Mouse (Mus musculus) right cerebral cortex, adult 18-20 months (tissue): ENCODE data around the gene Sorcs1.
A peak's percentile ranks its signal among the peaks of the same experiment; 100 is the strongest.

ENCODE experiments used
- DNase-seq: peaks from one replicate; pipeline ENCODE4 v3.0.0; 2022; ENCODE audit warnings: mixed read lengths

Gene Sorcs1

GRCm38 (mm10) chr19:50677903-50678896 lies at the start of gene Sorcs1:
TSS of gene Sorcs1 (minus strand) at chr19:50678646.
- DNase-seq: peak; percentile 77

DNA sequence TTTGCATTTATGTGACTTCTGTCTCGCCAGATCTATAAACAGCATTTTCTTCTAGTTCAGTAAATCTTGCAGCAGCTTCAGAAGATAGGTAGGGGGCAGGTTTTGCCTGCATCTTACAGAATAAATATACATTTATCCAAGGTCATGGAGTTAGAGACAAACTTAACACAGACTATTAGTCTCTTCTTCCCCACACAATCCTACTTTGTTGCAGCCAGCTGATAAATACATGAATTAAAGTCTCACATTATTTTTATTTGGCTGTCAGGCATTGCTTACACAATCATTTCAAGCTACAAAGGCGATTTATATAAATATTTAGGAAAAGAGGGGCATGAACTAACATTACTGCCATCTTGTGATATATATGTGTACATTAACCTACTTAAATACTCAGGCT lies 4.8 kb upstream of the Sorcs1 start:
- DNase-seq: no peak

GRCm38 (mm10) chr19:50678946-50679345 lies 500 bp upstream of the Sorcs1 start:
- no peak for DNase-seq

DNA sequence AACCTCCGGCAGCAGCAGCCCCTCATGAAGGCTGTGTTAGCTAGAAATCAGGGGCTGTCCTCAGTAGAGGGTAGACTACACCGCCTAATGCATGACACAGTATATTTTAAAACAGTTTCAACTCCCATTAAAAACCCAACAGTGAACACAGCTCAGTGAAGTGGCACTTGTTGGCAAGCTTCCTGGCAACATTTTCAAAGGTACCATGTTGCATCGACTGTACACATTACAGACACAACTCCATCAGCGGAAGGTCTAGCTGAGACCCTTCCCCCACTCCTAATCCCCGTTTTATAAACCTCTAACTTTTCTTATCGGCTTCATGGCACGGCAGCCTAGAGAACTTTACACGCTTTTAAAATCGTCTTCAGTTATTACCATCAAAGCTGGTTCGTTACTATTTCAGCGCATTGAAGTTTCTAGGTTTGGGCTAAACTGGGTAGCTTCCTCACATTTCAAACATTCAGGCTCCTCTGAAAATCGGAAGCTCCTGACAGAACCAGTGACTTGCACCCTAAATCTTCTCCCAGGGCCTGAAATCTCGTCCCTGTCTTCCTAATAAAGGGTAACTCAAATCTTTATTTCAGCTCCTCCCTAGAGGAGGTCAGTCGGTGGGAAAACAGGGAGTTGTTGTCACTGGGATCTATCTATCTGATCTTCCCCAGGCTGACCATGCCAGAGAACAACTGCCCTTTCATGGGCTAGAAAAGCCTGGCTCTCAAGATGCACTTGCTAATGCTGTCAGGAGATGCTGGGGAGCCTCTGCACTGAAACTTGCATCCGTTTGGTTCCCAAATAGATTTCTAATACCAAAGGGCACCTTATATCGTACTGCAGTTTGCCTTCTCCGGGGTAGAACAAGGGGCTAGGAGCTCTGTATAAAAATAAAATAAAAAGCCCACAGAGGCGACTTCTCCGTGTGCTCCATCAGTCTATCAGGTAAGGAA lies 1.6 kb downstream of the Sorcs1 start:
- DNase-seq: peak; percentile 16

DNA sequence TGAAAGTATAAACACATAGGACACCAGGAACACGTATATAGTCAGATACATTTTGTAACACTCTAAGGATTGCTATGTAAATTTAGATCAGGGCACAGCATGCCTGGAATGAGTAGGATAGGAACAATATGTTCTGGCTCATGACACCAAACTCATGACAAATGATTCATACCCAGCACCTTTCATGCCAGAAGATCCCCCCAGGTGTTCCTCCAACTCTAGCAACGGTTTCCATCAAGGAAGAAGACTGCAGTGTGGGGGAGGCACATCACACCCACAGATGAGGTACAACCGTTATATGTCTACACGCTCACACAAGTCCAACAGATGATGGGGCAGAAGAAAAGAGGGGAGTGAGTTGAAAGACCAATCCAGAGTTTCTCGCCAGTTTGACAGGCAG lies 3.5 kb downstream of the Sorcs1 start:
- peak; percentile 70 for DNase-seq

- DNase-seq: no peak
These were observed 10.9 kb downstream of the Sorcs1 start for GRCm38 (mm10) chr19:50667516-50667915.

GRCm38 (mm10) chr19:50664311-50664710 lies 14.1 kb downstream of the Sorcs1 start:
- no peak for DNase-seq

- DNase-seq: no peak
These were observed 19.3 kb downstream of the Sorcs1 start for GRCm38 (mm10) chr19:50659144-50659543.

DNA sequence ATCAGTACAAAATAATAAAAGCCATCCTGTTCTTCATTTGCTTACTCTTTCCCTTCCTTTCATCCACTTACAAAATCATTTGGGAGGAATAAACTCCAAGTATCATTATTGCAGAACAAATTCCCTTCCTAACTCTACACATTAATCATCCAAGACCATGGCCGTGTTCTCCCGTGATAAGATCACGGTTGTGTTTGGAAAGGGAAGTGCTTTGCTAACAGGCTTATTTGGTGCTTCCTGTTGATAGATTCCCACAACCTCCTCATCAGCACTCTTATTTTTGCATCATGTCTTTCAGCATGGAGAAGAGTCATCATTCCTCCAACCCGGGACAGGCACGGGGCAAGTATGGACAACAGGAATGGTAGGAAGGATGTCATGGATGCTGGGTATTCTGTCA lies 25.7 kb downstream of the Sorcs1 start:
- no peak for DNase-seq

DNA sequence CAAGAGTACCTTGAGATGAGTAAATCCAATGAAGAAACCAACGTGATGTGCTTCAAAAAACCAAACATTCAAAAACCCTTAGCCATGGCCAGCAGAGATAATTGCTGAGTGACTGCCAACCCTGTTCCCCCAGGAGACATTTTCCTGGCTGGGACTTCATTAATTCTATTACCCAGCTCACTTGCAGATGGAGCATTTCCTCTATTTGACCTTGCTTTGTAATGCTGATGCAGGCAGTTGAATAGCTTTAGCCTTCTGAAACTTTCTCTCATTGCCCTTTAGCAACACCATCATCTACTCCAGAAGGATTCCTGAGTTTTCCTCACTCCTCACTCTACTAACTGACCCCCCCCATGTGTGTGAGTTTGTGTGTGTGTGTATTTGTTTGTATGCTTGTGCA lies 34.6 kb downstream of the Sorcs1 start:
- DNase-seq: no peak

GRCm38 (mm10) chr19:50642121-50642520 lies 36.3 kb downstream of the Sorcs1 start:
- no peak for DNase-seq

DNA sequence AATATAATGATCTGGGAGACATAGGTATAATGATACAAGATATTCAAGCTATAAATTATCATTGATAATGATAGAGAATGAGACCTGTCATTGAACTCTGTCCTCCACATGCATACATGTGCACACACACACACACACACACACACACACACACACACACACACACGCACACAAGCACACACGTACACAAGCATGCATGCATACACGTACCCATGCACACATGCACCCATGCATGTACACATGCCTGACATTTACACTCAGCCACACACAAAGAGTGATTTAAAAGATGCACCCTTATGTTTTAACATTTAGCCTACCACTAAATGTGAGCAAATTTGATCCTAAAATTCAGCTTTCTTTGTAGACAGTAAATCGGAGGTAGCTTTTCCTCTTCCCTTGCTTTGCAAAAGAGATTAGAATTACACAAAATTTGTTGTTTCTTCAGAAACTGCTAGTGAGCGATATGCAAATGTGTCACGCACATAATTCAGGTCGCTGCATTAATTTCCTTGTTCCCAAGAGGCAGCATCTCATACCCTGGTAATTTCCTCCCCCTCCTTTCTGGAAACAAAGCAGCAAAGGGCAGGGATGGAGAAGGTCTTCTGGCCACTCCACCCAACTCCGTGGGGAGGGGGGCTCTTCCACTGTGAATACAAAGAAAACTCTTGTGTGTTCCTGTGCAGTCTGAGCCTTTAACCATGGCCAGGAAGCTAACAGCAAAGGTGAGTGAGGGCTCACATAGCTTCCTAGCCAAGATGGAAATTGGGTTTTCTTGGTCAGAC lies 38.0 kb downstream of the Sorcs1 start:
- no peak for DNase-seq

- no peak for DNase-seq
These were observed 40.3 kb downstream of the Sorcs1 start for GRCm38 (mm10) chr19:50638176-50638575.

- no peak for DNase-seq
These were observed 64.4 kb downstream of the Sorcs1 start for GRCm38 (mm10) chr19:50614013-50614412.

DNA sequence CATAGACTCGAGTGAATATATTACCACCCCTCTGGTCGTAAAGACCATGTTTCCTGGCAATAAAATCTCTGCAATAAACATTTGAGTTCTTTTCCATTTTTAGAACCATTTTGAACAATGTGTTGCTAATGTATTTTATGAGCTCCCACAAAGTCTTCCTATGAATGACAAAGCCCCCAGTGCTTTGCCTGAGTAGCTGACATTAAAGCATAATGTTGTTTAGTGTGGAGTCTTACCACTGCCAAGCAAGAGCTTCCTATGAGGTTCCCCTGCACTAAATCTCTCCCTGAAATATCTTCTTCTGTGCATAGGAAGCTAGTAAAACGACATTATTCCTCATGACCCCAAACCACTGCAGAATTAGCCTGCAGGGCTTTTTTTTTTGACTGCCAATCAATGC lies 66.8 kb downstream of the Sorcs1 start:
- no peak for DNase-seq

GRCm38 (mm10) chr19:50603882-50604281 lies 74.6 kb downstream of the Sorcs1 start:
- no peak for DNase-seq

- DNase-seq: no peak
These were observed 75.1 kb downstream of the Sorcs1 start for GRCm38 (mm10) chr19:50603380-50603779.

DNA sequence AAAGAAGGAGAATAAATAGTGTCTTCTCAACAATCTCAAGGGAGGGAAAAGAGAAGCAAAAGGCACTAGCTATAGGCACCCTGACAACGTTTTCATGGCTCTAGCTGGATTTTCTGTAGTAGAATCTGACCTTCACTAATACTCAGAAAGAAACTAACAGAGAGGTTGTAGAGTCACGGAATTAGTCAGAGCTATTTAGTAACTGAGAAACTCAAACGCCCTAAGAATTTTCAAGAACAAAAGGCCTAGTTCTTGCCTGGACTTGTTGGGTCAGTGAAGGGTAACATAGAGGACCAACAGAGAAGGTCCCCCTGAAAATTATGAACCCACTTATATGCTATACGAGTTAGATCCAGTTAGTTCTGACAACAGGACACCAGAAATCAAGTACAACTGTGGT lies 81.1 kb downstream of the Sorcs1 start:
- DNase-seq: no peak

- DNase-seq: no peak
These were observed 92.3 kb downstream of the Sorcs1 start for GRCm38 (mm10) chr19:50586182-50586581.

- DNase-seq: no peak
These were observed 95.5 kb downstream of the Sorcs1 start for GRCm38 (mm10) chr19:50582952-50583351.

- DNase-seq: no peak
These were observed 108.7 kb downstream of the Sorcs1 start for GRCm38 (mm10) chr19:50569669-50570195.

DNA sequence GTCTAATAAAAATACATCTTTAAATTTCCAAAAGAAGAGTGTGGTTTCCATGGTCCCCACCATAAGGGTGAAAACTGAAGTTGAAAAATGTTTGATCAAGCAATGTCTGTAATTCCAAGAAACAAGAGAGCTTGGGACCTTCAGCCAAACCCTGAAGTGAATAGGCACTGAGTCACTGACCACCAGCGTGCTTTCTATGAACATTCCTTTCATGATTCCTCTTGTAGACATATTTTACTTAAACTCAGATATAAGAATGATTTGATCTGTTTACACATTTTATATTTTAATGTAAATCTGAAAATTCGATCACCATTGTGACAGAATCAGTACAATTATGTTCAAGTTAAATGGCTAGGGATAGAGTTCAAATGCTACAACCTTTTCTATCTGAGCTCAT lies 112.1 kb downstream of the Sorcs1 start:
- no peak for DNase-seq
